Mouse (Mus musculus) kidney, postnatal 0 days (tissue): ENCODE data around the gene Plaur. TPM values are rescaled to one million over a fixed set of nuclear protein-coding genes. Genes with fewer than 3 reads are reported as not detected.

Experiments
- ATAC-seq: fragments of 200-750 bp; cut with Nextera tagmentation; replicated peaks from 2 replicates; pipeline ENCODE4 v1.8.0; 2017; ENCODE audit warnings: low read depth, moderate number of reproducible peaks, moderate TSS enrichment, moderate library complexity; ENCODE audit not compliant: low FRiP score
- DNase-seq: peaks from one replicate; pipeline ENCODE4 v3.0.0-alpha.2; 2016; ENCODE audit warnings: low spot score
- H3K27ac ChIP-seq: fragments of 300-500 bp; sonication (generic); 2 replicates; pipeline ENCODE4 v1.5.1; 2014; ENCODE audit warnings: mild to moderate bottlenecking
- H3K27me3 ChIP-seq: fragments of 300-500 bp; sonication (generic); 2 replicates; pipeline ENCODE4 v1.6.1; 2014; ENCODE audit warnings: low read length, mixed read lengths; ENCODE audit not compliant: insufficient read depth
- H3K36me3 ChIP-seq: fragments of 300-500 bp; sonication (generic); 2 replicates; pipeline ENCODE4 v1.6.1; 2014; ENCODE audit warnings: low read length, mixed read lengths; ENCODE audit not compliant: insufficient read depth
- H3K4me1 ChIP-seq: fragments of 300-500 bp; sonication (generic); replicated peaks from 2 replicates; pipeline ENCODE4 v1.6.1; 2014; ENCODE audit warnings: antibody characterized with exemption, low read length, mixed read lengths; ENCODE audit not compliant: insufficient read depth
- H3K4me2 ChIP-seq: fragments of 300-500 bp; sonication (generic); 2 replicates; pipeline ENCODE4 v1.6.1; 2014; ENCODE audit warnings: mild to moderate bottlenecking, low read length, moderate library complexity, mixed read lengths
- H3K4me3 ChIP-seq: fragments of 300-500 bp; sonication (generic); replicated peaks from 2 replicates; pipeline ENCODE4 v1.5.1; 2014; ENCODE audit warnings: low read depth, low read length
- H3K9ac ChIP-seq: fragments of 300-500 bp; sonication (generic); 2 replicates; pipeline ENCODE4 v1.6.1; 2014; ENCODE audit warnings: low read depth, low read length
- H3K9me3 ChIP-seq: fragments of 300-500 bp; sonication (generic); replicated peaks from 2 replicates; pipeline ENCODE4 v1.6.1; 2016; ENCODE audit warnings: low read length, inconsistent platforms, mixed read lengths
- CTCF ChIP-seq: IDR thresholded peaks from 2 replicates; pipeline ENCODE4 v1.5.1; 2016; ENCODE audit warnings: antibody characterized with exemption, low read depth, mild to moderate bottlenecking, moderate library complexity
- WGBS: fragments of 180-500 bp; shearing (Covaris S2); extraction: QIAGEN DNeasy Blood & Tissue Kit; methylation state at CpG from one replicate; pipeline ENCODE4 v1.1.7; 2014; 5-methylcytosine and 5-hydroxymethylcytosine counted together
- polyA plus RNA-seq: library from polyadenylated mRNA; unstranded; fragments of >200 nt; fragmentation: Nextera tagmentation; extraction: Ambion mirVana; gene quantifications from 2 replicates; pipeline ENCODE4 v1.2.1, GENCODE M21; 2015

The Plaur gene
- 11.5 and 15.9 TPM in 2 replicates for polyA plus RNA-seq

DNA sequence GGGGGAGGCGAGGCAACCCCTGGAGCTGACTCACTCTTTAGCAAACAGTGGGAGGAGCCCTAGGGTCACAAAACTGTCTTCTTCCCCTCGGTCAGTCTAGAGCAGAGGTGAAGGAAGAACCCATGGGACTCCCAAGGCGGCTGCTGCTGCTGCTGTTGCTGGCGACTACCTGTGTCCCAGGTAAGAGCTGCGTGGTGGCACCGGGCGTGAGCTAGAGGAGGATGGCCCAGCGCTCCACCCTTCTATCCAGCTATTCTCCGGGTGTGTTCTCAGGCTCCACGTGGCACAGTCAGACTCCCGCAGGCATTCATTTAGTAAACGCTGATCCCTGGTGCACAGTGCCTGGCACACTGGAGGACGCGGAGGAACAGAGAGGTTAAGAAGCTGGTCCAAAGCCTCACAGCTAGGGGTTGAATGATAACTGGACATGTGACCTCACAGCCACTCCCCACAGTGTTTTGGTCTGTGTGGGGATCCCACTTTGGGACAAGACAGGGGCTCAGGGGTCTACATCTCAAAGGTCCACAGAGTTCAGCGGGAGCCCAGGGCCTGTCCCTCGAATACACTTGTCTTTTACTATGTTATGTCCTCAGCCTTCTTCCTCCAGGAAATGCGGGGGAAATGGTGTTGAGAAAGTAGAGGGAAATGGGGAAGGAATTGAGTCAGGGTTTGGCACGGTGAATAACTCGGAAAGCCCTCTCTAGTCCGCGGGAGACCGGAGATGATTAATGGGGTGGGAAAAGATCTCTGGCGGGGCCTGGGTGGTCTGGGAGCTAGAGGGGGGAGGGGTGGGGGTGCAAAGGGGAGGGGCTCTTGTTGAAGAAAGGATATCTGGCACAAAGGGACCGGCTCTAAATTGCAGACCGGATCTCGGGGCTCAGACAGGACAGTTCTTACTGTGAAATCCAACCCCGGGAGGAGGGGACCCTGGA is at the start of gene Plaur:
TSS of gene Plaur (plus strand) at position 97 of the 932 bp plus-strand sequence.
- Histone ChIP-seq H3K4me2 (peak within 1 kb of the TSS; percentile 54), H3K36me3 (no peaks in the 10 kb centered on the region), H3K9ac (peak within 1 kb of the TSS; percentile 32), H3K4me3 (peak within 1 kb of the TSS; percentile 29), H3K4me1 (0 out of 2 replicates have a peak, but pooled peaks cover 11% of the 10 kb centered on the region), H3K27ac (peak within 1 kb of the TSS; percentile 83), H3K9me3 (no peaks in the 10 kb centered on the region), H3K27me3 (no peaks in the 10 kb centered on the region)
- peak; percentile 80 for DNase-seq
- 2% methylated on average over 26 of the region's 27 CpGs for WGBS
- TF ChIP-seq CTCF = no peak
- ATAC-seq = peak; percentile 71

DNA sequence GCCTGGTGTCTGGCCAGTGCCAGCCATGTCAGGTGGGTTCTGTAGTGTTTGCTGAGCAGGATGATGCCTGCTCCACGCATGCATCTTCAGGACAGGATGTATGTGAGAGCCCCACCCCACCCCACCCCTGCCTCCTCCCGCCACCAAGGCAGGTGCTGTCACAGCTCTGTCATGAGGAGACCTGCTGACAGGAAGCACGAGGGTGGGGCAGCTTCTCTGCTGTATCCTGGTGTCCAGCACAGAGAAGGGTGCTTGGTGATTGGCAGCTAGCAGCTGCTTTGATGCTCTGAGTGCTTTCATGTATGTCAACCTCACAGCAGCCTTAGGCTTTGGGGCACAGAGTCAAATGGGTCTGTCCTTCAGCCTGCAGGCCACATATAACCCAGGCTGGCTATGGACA is 48.7 kb upstream of the Plaur start:
- no peaks in the 10 kb centered on the region; the same call in 1 of the 2 replicates for H3K4me1 ChIP-seq
- ATAC-seq = no peak
- DNase-seq = no peak
- H3K4me3 ChIP-seq = no peak overlapping the region
- 0 out of 2 replicates have a peak, but pooled peaks cover 3% of the 10 kb centered on the region for H3K36me3 ChIP-seq
- H3K27me3 ChIP-seq = no peaks in the 10 kb centered on the region
- H3K27ac ChIP-seq = no peak overlapping the region
- no peaks in the 10 kb centered on the region for H3K9me3 ChIP-seq
- no peak for TF ChIP-seq CTCF
- WGBS = 84% methylated on average over 3 of the region's 3 CpGs
- no peak overlapping the region for H3K9ac ChIP-seq
- H3K4me2 ChIP-seq = no peak overlapping the region

DNA sequence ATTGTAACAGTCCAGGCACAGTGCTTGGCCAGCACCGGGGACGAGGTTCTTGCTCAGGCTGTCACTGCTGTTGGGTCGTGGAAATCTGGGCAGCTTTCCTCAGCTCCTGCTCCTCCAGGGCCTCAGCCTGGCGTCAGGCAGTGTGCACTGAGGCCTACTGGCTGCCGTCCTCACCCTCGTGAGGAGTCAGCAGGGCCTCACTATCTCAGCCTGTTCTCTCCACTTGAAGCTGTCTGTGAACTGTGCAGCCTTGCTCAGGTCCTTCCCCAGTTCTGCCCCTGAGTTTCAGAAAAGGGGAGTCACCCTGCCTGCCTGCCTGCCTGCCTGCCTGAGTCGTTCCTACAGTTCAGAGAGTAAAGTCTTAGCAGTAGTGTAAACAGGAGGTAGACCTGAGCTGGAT is 47.0 kb upstream of the Plaur start:
- Histone ChIP-seq H3K4me1 (no peaks in the 10 kb centered on the region), H3K4me2 (no peak overlapping the region), H3K27ac (no peak overlapping the region), H3K9me3 (no peaks in the 10 kb centered on the region), H3K36me3 (0 out of 2 replicates have a peak, but pooled peaks cover 9% of the 10 kb centered on the region), H3K4me3 (no peak overlapping the region), H3K27me3 (no peaks in the 10 kb centered on the region), H3K9ac (no peak overlapping the region)
- 80% methylated on average over 7 of the region's 7 CpGs for WGBS
- DNase-seq (no peak), ATAC-seq (no peak)
- no peak for TF ChIP-seq CTCF

DNA sequence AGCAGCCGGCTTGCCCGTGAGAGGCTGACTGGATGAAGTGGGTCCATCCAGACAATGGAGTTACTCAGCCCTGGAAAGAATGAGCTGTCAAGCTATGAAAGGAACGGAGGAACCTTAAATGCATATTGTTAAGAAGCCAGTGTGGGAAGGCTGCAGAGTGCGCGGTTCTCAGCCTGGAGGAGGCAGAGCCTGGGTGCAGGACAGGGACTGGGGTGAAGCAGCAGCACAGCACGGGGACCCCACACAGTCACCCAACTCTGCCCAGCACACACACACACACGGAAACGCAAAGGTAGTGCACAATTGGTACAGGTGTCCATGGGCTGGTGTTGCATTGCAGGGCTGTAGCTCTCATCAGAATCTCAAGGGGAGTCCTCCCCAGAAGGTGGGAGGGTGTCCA is 42.7 kb upstream of the Plaur start:
- H3K4me2 ChIP-seq = no peak overlapping the region
- no peak overlapping the region for H3K4me3 ChIP-seq
- H3K9ac ChIP-seq = no peak overlapping the region
- no peaks in the 10 kb centered on the region for H3K27me3 ChIP-seq
- ATAC-seq (no peak), DNase-seq (no peak)
- WGBS = 92% methylated on average over 8 of the region's 8 CpGs
- no peak for TF ChIP-seq CTCF
- no peaks in the 10 kb centered on the region for H3K4me1 ChIP-seq
- no peak overlapping the region for H3K27ac ChIP-seq
- H3K9me3 ChIP-seq = no peaks in the 10 kb centered on the region
- H3K36me3 ChIP-seq = peaks cover 20% of the 10 kb centered on the region; the same call in 1 of the 2 replicates

DNA sequence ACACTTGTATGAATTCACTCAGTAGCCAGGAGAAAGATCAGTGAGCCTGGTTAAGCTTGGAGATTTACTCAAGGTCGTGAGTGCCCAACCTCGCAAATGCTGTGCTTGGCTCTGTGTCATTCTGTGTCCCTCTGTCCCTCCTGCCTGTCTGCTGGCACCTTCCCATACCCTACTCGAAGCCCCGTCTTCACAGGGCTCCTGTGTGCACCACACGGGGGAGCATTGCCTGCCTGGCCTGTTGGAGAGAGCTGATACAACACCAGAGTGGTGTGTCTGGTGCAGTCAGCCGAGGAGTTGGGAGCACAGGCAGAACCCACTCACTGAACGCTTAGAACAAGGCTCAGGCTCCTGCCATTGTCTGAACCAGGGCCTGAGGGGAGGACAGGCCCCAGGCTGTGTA is 40.6 kb upstream of the Plaur start:
- no peak overlapping the region for H3K27ac ChIP-seq
- H3K9ac ChIP-seq = no peak overlapping the region
- no peaks in the 10 kb centered on the region for H3K27me3 ChIP-seq
- H3K36me3 ChIP-seq = peaks cover 20% of the 10 kb centered on the region; the same call in 1 of the 2 replicates
- DNase-seq (no peak), ATAC-seq (no peak)
- H3K4me1 ChIP-seq = no peaks in the 10 kb centered on the region
- TF ChIP-seq CTCF = peak; percentile 24; the same call in 1 of the 2 replicates
- H3K4me3 ChIP-seq = no peak overlapping the region
- 60% methylated on average over 7 of the region's 7 CpGs for WGBS
- no peaks in the 10 kb centered on the region for H3K9me3 ChIP-seq
- no peak overlapping the region for H3K4me2 ChIP-seq

DNA sequence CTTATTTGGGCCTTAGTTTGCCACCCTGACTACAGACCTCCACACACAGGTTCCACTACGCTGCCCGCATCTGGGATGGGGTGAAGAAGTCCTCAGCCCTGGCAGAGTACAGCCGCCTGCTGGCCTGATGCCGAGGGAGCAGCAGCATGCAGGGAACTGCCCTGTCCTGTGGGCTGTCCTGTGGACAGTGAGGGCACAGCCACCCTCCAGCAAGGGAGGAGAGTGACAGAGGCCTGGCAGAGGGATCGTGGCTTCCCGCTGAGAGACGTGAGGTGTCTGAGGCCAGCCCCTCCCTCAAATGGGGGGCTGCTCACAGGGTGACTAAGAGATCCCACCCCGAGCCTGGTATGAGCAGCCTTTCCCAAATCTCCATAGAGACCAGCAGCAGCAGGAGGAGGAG is 40.0 kb upstream of the Plaur start:
- ATAC-seq (no peak; the same call in 1 of the 2 replicates), DNase-seq (no peak)
- 75% methylated on average over 8 of the region's 8 CpGs for WGBS
- Histone ChIP-seq H3K9me3 (no peaks in the 10 kb centered on the region), H3K27ac (no peak overlapping the region), H3K4me2 (no peak overlapping the region), H3K4me3 (no peak overlapping the region), H3K27me3 (no peaks in the 10 kb centered on the region), H3K9ac (no peak overlapping the region), H3K4me1 (no peaks in the 10 kb centered on the region), H3K36me3 (peaks cover 20% of the 10 kb centered on the region; the same call in 1 of the 2 replicates)
- TF ChIP-seq CTCF = peak; percentile 2; the same call in 1 of the 2 replicates
